Mouse (Mus musculus) 3134 (cell line): ENCODE measurements around the gene Abraxas1.

Source experiments
- DNase-seq: peaks from one replicate; pipeline ENCODE4 v3.0.0-alpha.2; 2011; ENCODE audit warnings: low spot score; ENCODE audit not compliant: insufficient read length; ENCODE audit errors: extremely low read depth

Gene Abraxas1

DNA sequence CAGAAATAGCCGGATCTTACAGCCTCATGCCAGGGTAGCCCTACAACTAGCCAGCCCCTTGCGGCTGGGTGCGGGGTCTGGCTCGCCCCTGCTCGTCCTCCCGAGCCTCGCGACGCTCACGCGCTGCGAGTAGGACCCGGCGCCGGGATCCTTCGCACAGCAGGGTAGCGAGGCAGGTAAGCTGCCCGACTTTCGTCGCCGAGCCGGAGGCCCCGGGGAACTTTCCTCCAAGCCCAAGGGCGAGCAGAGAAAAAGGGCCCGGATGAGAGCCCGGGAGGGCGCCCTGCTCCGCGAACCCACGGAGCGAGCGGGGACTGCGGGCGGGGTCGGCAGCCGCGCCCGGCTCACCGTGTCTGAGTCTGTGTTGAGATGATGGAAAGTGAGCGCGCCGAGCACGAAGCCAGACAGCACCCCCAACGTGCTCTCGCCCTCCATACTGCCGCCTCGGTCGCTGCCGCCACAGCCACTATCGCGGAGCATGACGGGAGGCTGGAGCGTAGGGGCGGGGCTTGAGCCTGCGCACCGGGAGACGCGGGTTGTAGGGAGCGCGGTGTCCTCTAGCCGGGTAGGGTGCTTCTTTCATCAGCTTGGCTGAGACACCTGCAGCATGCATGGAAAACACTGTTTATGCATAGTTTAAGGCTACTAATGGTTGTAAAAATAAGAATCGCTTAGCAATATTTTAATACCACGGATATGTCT, at the start of gene Abraxas1:
Abraxas1 (minus strand) TSS at position 483 of the 702 bp plus-strand sequence.
- peak; percentile 81 for DNase-seq

DNA sequence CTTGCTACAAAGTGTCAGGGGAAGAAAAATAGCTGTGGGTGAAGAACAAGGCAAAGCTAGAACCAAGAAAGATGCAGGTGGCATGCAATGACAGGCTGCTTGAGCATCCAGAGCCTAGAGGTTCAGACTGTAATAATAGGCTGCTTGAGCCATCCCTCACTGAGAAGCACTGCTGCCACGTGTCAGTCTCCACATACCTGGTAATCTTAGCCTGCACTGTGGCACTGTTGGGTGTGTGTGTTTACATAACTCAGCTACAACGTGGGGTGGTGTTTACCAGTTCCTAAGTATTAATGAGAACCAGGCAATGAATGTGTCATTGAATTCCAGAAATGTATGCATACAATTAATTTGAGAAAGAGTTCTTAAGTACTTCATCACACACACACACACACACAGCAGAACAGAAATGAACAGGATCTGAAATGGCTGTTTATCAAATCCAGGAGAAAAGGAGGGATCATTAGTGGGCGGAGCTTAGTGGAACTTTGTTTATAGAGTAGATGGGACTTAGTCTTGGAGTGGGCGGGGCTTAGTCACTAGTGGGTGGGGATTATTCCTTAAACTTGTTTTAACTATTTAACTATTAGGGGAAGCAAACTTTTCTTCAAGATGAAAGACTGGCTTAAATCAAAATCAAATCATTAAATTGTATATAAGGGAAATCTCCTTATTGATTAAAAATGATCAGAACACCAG, 48.6 kb upstream of the Abraxas1 start:
- no peak for DNase-seq

DNA sequence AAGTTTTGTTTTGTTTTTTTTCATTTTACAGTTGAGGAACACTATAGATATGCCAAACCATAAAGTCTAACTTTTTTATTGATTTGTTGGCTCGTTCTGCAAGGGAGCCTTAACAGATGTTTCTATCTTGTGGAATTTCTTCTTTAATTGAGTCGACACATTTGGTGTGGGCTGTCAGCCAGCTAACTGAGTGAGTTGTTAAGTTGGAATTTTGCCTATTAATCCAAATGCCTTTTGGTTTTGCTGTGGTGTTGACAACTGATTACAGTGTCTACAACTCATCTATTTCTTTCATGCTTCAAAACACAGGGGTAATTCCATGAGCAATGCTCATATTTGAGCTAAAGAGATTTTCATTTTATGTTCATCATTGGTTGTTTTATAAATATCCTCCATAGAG, 45.4 kb upstream of the Abraxas1 start:
- DNase-seq = peak; percentile 14

DNA sequence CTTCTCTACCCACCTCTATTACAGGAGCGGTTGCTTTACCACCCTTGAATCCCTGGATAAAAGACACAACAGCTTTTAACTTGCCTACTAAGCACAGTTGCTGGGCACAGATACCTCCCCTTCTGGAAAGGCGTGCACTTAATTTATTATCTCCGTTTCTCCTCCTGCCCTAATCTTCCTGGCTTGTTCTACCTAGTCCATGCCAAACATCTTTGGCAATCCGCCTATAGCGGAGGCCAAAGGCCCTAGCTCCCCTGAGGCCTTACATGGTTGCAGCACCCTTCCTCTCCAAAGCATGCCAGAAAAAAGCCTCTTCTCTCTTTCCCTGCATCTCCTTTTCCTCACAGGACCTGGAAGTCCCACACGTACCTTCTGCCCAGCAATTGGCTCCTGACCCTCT, 43.7 kb upstream of the Abraxas1 start:
- DNase-seq = no peak

DNA sequence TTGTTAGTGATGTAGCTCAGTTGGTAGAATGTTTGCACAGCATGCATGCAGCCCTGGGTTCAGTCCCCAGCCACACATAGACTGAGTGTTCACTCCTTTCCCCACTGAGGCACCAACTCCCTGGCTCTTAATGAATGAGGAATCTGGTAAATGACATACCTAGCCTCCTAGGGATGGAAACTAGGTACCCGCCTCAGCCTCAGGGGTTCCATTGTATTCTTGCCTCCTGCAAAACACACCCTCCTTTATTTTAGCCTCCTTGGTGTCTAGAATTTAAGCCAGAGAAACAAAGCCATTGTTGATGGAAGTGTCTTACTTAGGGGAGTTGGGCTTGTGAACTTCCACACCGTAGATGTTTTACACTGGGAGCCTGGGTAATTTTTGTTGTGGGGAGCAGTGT, 42.3 kb upstream of the Abraxas1 start:
- no peak for DNase-seq

DNA sequence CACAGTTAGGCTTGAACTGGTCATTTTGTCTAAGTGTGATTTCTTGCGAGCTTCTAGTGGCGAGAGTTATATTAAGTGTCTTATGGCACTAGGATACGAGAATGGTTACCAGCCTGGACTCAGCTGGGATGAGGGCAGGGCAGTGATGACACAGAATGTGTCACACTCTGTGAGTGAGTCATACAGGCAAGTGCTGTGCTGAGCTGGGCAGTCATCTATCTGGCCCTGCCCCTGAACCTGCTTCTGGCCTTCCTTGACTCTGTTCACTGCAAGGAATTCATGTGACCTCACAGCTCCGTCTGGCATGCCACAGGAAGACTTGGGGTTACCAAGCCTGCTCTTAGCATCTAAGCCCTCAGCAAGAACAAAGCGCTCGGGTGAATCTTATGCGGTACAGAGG, 41.0 kb upstream of the Abraxas1 start:
- peak; percentile 75 for DNase-seq

DNA sequence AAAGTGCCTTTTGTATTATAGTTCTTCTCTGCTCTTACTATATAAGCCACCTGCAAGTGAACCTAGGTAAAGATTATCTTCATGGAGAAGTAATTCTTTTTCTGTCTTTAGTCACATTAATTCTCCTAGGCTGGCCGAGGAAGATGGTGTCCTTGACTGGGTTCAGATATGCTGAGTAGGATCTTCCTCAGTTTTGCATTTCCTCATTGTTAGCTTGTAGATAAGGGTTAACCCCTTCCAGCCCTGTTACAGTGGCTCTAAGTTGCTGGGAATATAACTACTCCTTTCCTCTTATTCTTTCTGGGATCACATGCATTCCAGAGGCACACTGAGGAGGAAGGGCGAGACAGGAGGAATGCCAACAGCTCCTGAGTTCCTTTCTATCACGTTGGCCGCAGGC, 40.4 kb upstream of the Abraxas1 start:
- no peak for DNase-seq

DNA sequence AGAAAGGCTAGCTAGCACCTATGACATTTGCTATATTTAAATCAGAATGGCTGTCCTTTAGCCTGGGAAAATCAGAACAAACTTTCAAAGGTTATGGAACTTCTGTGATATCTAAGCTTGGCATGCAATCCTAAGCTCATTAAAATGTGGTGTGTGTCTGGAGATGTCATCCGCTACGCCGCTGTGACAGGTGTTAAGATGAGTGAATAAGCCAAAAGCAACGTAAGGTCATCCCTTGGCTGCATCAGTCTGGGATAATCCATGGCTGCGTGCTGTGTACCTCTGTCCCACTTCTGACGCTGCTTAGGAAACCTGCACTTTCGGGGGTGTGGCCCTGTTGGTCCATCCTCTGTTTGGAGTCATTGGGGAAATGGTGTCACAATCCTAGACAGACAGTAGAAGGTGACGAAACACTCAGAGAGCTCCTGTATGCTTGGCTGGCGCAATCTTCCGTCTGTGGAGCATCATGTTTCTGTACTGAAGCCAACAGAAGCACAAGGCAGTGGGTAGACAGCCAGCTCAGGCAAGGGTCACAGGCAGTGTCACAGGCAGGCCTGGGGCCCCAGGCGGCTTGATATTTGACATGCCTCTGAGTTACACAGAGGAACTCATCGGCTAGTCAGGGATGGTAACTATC, 39.8 kb upstream of the Abraxas1 start:
- DNase-seq = peak; percentile 63

DNA sequence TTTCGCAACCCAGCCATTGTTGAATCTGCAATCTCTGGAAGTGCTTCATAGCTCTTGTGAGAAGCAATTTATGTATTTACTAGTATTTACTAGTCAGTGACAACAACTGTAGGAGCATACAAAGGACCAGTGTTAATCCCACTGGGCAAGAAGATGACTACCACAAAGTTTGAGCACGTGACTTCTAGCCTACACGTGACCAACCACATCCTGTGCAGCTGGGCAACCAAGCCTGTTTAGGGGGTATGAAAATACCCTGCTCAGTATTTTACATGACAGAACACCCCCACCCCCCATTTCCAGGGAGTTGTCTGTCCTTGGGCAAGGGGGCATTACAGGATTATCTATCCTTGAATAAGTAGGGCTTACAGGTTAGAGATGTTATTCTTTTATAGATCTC, 35.8 kb upstream of the Abraxas1 start:
- peak; percentile 16 for DNase-seq

DNA sequence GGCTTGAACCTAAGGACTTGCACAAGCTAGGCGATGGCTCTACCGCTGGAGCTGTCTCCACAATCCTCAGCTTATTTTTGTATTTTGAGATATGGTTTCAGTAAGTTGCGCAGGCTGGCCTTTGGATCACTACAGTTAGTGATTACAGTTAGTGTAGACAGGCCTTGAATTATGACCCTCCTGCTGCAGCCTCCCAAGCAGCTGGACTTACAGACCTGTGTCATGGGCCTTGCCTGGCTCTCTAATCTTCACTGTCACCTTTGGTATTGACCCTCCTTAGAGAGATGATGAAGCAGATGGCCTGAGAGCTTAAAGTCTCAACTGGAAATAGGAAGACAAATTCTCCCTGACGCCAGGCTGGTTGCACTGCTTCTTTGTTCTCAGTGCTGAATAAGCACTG, 33.2 kb upstream of the Abraxas1 start:
- no peak for DNase-seq

DNA sequence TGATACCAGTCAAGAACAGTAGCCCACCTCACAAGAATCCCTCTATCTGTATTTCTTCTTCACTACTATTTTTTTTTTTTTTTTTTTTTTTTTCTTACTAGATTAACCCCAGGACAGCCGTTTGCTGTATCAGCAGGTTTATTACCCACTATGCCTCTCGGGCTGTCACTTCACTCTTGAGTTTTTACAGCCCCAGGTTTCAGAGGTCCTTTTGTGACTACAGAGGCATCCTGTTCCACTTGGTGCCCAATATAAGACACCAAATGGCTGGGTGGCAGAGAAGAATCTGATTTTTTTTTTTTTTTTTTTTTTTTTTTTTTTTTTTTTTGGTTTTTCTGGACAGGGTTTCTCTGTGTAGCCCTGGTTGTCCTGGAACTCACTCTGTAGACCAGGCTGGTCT, 26.4 kb upstream of the Abraxas1 start:
- DNase-seq = no peak

DNA sequence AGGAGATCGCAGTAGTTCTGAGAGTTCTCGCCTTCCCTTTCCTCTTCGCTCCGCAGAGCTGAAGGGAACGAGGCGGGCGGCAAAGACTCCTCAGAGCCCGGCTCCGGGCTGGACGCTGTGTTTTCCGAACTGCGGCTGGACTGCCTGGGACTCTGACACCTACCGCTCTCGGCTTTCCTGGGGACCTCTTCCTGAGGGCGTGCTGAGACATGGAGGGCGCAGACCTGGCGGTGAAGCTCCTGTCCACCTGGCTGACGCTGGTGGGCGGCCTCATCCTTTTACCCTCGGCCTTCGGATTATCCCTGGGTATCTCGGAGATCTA, 25.8 kb upstream of the Abraxas1 start:
- no peak for DNase-seq

DNA sequence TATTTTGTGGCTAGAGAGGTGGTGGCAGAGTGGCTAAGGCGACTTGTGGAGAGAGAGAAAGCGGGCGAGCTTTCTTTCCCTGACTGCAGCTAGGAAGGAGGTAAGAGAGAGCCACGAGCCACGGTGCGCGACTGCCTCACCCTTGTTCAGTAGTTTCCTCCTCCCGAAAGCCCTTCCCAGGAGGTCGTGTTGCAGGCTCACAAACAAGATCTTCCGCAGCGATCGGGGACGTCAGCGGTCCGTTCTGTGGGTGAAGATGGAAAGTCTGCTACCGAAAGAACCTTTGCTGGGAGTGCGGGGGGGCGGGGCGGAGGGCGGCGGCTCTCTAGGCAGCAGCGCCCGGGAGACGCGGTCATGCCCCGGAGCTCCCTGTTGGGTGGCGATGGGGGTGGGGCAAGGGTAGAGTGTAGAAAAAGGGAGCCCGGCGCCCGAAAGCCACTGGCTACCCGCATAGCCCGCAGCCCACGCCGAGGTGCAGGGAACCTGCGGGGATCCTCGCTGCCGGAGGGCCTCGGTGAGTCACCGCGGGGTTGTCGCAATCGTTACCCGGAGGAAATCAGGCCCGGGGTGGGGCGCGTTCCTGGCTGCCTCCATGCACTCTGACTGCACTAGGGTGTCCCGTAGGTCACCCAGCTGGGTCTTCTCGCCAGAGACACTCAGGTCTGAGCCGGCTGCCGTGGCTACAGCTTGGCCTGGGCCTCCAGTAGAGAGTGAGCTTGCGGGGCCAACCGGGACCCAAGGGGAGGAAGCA, 25.3 kb upstream of the Abraxas1 start:
- DNase-seq = peak; percentile 92

DNA sequence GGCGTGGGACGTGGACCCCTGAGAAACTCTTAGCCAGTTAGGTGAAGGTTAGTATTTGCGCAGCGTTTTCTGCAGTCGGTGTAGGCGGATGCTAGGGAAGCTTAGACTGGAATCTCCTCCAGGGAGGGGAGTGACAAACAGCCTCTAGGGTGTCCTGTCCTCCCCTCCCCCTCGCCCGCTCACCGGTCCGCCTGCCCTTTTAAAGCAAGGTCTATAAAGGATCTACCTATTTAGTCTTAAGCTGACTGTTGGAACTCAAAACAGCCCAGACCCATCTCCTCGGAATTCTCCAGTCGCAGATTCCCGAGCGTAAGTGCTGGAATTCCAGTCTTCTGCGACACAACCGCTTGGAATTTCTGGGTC, 24.7 kb upstream of the Abraxas1 start, which contains the start of gene Gpat3:
Gpat3 (plus strand) TSS at position 229 of the 363 bp plus-strand sequence.
- DNase-seq = no peak

DNA sequence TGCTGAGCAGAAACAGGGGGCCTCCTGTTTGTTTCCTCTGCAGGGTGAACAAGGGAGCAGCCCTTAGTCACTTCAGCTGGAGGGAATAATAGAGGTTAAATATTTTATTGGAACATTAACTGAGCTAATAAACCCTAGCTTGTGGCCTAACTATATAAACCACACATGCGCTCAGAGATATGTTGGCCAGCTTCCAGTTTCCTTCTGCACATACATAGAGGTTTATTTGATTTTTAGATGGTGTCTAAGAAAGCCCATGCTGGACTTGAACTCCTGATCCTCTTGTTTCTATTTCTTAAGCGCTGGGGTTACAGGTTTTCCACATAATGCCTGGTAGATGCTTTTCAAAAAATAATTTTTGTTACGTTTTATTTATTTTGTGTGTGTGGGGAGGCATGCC, 23.7 kb upstream of the Abraxas1 start:
- DNase-seq = no peak

DNA sequence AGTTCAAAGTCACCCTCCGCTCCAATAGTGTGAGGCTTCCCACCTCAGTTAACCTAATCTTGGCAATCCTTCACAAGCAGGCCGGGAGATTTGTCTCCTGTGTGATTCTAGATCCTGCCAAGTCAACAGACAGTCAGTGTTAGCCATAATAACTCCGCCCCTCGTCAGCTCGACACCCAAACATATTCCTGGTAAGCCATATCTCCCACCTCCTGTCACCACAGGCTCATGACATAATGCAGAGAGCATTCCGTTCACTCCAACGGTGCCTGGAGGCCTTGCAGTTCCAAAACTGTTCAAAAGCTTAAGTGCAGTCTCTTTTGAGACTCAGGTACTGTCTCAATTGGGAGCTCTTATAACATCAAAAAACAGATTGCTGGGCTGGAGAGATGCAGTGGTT, 17.1 kb upstream of the Abraxas1 start:
- DNase-seq = peak; percentile 22

DNA sequence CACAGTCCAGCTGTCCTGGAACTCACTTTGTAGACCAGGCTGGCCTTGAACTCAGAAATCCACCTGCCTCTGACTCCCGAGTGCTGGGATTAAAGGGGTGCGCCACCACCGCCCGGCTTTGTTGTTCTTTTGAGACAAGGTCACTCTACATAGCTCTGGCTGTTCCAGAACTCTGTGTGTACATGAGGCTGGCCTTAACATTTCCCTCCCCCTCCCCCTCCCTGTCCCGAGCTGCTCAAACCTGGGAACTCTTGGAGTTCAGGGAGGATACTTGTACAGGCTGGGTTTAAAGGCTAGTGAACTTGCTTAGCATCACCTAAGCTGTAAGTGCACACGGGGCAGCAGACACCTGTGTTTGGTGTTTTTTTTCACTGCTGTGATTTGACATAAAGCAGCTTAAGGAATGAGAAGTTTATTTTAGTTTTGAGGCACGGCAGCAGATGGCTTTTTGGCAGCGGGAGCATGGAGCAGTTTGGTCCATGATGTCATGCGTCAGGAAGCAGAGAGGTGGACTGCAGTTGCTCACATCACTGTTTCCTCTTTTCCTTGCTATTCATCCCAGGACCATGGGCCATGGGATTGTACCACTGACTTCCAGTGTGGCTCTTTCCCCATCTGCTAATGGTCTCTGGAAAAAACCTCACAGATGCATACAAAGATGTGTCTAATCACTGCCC, 15.2 kb upstream of the Abraxas1 start:
- DNase-seq = no peak

DNA sequence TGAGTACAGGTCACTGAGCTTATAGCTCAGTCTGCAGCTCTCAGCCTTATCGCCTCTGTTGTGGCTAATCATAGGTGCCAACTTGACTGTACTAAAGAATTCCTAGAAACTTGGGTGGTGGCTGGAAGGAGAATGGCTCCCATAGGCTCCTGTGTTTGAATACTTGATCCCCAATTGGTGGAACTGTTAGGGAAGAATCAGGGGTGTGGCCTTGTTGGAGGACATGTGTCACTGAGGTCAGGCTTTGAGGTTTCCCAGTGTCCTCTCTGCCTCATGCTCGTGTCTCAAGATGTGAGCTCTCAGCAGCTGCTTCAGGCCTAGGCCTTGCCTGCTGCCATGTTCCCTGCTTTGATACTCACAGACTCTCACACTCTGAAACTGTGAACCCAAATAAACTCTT, 13.1 kb upstream of the Abraxas1 start:
- no peak for DNase-seq

DNA sequence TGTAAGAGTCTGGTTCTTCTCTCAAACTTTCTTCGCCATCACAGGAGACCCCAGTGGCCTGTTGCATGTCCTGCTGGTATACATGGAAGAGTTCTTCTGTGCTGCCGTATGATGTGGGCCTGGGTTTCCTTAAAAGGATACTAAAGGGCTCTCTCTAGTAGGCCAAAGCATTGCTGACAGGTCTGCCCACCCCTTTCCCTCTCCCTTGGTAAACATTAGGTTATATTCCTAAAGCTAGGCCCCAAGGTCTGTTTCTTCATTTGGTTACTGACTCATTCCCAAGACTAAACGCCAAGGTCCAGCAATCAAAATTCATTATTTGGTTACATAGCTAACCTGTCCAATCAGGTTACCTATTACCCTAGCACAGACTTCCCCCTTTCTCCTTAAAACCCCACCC, 11.9 kb upstream of the Abraxas1 start:
- DNase-seq = no peak

DNA sequence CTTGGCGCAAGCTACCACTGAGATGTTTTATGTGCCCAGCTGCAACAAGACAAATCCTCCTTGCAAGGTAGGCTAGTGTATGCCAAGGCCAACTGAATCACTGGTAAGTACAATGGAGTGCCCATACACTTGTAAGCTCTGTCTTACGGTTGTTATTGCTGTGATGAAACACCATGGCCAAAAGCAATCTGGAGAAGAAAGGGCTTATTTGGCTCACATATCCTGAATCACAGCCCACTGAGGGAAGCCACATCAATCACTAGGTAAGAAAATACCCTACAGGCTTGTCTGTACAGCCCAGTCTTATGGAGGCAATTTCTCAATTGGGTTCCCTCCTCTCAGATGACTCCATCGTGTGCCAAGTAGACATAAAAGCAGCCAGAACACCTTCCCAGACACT, 7.9 kb upstream of the Abraxas1 start:
- DNase-seq = no peak

DNA sequence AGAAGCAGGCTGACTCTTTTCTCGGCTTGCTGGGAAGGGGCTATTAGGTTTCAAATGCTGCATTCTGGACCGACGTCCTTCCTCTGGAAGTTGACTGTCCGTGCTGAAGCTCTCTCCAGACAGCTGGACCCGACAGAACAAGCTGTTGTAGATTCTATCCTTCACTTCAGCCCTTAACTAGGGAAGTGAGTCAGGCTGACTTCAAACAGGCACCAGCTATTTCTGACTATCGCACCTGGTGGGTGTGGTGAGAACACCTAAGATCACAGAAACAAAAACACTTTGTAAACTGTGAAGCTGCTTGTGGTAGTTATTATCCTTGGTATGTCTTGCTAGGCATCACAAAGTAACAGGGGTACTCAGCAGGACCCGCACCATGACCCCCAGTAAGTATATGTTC, 5.8 kb upstream of the Abraxas1 start:
- no peak for DNase-seq
